Mouse (Mus musculus) embryonic facial prominence, embryonic 10.5 days (tissue): ENCODE results near the gene Pdp2. TPM values are rescaled to one million over a fixed set of nuclear protein-coding genes. Genes with fewer than 3 reads are reported as not detected.
A peak's percentile ranks its signal among the peaks of the same experiment; 100 is the strongest.
"Not testable (repeated sequence)": the region's sequence is repeated elsewhere in the genome, so short reads cannot be mapped to it uniquely, and the experiment has no call there.

Experiments
- DNase-seq: peaks from one replicate; pipeline ENCODE4 v3.0.0-alpha.2; 2017; ENCODE audit warnings: low spot score
- H3K27ac ChIP-seq: fragments of 300-500 bp; sonication (generic); replicated peaks from 2 replicates; pipeline ENCODE4 v1.5.1; 2016; ENCODE audit warnings: mild to moderate bottlenecking
- H3K27me3 ChIP-seq: fragments of 300-500 bp; sonication (generic); replicated peaks from 2 replicates; pipeline ENCODE4 v1.6.1; 2016; ENCODE audit warnings: low read depth, mild to moderate bottlenecking; ENCODE audit not compliant: poor library complexity, severe bottlenecking
- H3K36me3 ChIP-seq: fragments of 300-500 bp; sonication (generic); replicated peaks from 2 replicates; pipeline ENCODE4 v1.6.1; 2016; ENCODE audit warnings: mild to moderate bottlenecking, moderate library complexity
- H3K4me1 ChIP-seq: fragments of 300-500 bp; sonication (generic); 2 replicates; pipeline ENCODE4 v1.6.1; 2016
- H3K4me3 ChIP-seq: fragments of 300-500 bp; sonication (generic); 2 replicates; pipeline ENCODE4 v1.5.1; 2016; ENCODE audit warnings: mild to moderate bottlenecking, moderate library complexity
- H3K9me3 ChIP-seq: fragments of 300-500 bp; sonication (generic); 2 replicates; pipeline ENCODE4 v1.6.1; 2016; ENCODE audit warnings: mild to moderate bottlenecking
- WGBS: fragments of 180-500 bp; shearing (Covaris S2); methylation state at CpG from one replicate; pipeline ENCODE4 v1.1.7; 2016; 5-methylcytosine and 5-hydroxymethylcytosine counted together
- polyA plus RNA-seq: library from polyadenylated mRNA; unstranded; fragments of >200 nt; fragmentation: Nextera tagmentation; extraction: Ambion mirVana; gene quantifications from 2 replicates; pipeline ENCODE4 v1.2.1, GENCODE M21; 2016

Gene Pdp2
- polyA plus RNA-seq, 1 experiment from 2014 or later = 15.4 TPM

DNA sequence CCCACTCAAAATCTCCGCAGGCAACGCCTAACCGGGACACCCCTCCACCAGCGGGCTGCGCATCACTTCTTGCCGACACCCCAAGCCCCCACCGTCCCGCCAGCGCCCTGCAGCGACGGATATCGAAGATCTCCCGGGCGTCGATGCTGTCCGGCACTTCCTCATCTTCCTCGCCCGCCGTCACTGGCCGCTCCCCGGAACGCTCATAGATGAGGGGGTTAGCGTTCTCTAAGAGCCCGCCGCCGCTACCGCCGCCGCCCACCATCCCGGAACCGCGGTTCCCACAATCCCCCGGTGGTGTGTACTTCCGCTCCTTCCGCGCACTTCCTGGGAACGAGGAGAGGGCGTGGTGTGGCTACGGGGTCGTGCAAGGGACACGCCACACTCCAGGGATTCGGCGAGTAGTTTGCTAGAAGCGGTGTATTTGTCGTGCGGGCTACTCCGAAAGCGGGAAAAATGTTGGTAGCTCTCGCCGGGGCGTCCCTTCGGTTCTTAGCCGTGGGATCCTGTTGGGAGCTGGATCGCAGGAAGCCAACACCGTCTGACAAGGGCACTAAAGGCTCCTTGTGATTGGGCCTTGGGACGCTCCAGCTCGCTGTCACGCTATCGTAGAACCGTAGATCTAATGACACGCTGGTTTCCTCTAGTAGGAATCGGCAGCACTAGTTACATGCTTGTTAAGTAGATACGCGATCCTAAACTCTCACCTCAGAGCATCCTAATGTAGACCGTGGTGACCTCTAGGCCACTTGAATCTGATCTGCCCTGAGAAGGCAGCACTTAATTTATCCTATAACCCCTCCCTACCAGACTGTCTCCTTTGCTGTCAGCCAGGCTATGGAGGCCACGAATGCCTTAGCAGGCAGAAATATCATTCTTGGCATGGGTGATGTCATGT lies 50.4 kb downstream of the Pdp2 start, which contains the start of gene Ciao2b:
Ciao2b (minus strand) TSS at position 540 of the 898 bp plus-strand sequence.
- Histone ChIP-seq H3K36me3 (peaks cover 24% of the 10 kb centered on the region), H3K4me3 (peak within 1 kb of the TSS; percentile 90), H3K27me3 (no peaks in the 10 kb centered on the region), H3K27ac (peak within 1 kb of the TSS; percentile 88), H3K9me3 (no peaks in the 10 kb centered on the region), H3K4me1 (peaks cover 17% of the 10 kb centered on the region)
- peak; percentile 90 for DNase-seq
- under 1% methylated on average over 66 of the region's 66 CpGs for WGBS

DNA sequence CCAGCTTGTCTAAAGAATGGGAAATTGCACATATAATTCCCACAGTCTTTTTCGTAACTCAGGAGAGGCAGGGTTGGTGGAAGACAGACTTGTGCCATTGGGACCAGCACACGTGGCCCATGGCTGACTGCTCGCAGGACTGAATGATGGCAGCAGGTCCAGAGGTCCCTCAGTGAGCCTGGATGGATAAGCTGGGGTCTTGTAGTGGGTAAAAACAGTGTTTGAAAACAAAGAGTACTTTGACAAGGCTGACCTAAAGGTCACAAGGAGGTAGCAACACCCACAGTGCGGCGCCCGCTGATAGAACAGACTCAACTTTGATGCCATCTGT lies 51.0 kb downstream of the Pdp2 start:
- WGBS = 70% methylated on average over 6 of the region's 6 CpGs
- peaks cover 24% of the 10 kb centered on the region for H3K36me3 ChIP-seq
- no peak for DNase-seq
- peak overlapping the region; percentile 88 for H3K27ac ChIP-seq
- no peaks in the 10 kb centered on the region for H3K9me3 ChIP-seq
- H3K27me3 ChIP-seq = no peaks in the 10 kb centered on the region
- H3K4me3 ChIP-seq = peak overlapping the region; percentile 90
- peaks cover 17% of the 10 kb centered on the region for H3K4me1 ChIP-seq

DNA sequence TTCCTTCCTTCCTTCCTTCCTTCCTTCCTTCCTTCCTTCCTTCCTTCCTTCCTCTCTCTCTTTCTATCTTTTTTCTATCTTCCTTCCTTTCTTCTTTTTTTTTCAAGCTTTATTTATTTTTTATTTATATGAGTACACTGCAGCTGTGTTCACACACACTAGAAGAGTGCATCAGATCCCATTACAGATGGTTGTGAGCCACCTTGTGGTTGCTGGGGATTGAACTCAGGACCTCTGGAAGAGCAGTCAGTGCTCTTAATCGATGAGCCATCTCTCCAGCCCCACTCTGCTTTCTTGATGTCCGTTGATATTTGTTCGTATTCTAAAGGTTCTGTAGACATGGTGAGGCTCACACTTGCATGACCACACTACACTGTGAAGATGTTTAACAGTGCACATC lies 52.9 kb downstream of the Pdp2 start:
- H3K4me3 ChIP-seq, DNase-seq, H3K27ac ChIP-seq, H3K27me3 ChIP-seq, H3K36me3 ChIP-seq, H3K9me3 ChIP-seq: not testable (repeated sequence)
- 77% methylated on average over 3 of the region's 3 CpGs for WGBS
- peaks cover 17% of the 10 kb centered on the region for H3K4me1 ChIP-seq

Other genes with a start within 250 kb of the Pdp2 start
- gene Cmtm4, start 195.6 kb upstream of the Pdp2 start, polyA plus RNA-seq = 2.2 and 2.4 TPM in 2 replicates
- 69.3 and 74.4 TPM in 2 replicates for gene Dync1li2, start 148.4 kb upstream of the Pdp2 start, polyA plus RNA-seq
- 0.19 and 0.26 TPM in 2 replicates for gene Terb1, start 81.5 kb upstream of the Pdp2 start, polyA plus RNA-seq
- gene Nae1, start 56.8 kb upstream of the Pdp2 start, polyA plus RNA-seq = 124 and 137 TPM in 2 replicates
- 0.75 and 1.00 TPM in 2 replicates for gene Car7, start 56.8 kb upstream of the Pdp2 start, polyA plus RNA-seq
- not detected in 2 replicates for gene Cdh16, start 32.9 kb downstream of the Pdp2 start, polyA plus RNA-seq
- 0.92 and 1.3 TPM in 2 replicates for gene Rrad, start 39.9 kb downstream of the Pdp2 start, polyA plus RNA-seq
- gene Ciao2b, start 50.5 kb downstream of the Pdp2 start, polyA plus RNA-seq = 97.6 and 98.6 TPM in 2 replicates
- gene Ces2a, start 142.6 kb downstream of the Pdp2 start, polyA plus RNA-seq = not detected in 2 replicates
- 0.04 and 0.29 TPM in 2 replicates for gene Ces2b, start 240.1 kb downstream of the Pdp2 start, polyA plus RNA-seq